Mouse (Mus musculus) ES-E14 (cell line): ENCODE results near the gene Adcy9.

Source experiments
- CHD2 ChIP-seq: IDR thresholded peaks from 2 replicates; pipeline ENCODE4 v1.6.1; 2014; ENCODE audit warnings: mild to moderate bottlenecking, low read depth, low read length, inconsistent platforms
- ZC3H11A ChIP-seq: IDR thresholded peaks from 2 replicates; pipeline ENCODE4 v1.6.1; 2012; ENCODE audit warnings: low read depth, mild to moderate bottlenecking, inconsistent platforms, low read length, borderline replicate concordance

- TF ChIP-seq CHD2: no peak
- TF ChIP-seq ZC3H11A: no peak
Observed at GRCm38 (mm10) chr16:4276621-4277020, 143.7 kb downstream of the Adcy9 start.
